Mouse (Mus musculus): ENCODE measurements around the gene Fubp3. TPM values are rescaled to one million over a fixed set of nuclear protein-coding genes. Genes with fewer than 3 reads are reported as not detected.

The Fubp3 gene
- polyA plus RNA-seq, 1 experiment = 14.0 TPM

DNA sequence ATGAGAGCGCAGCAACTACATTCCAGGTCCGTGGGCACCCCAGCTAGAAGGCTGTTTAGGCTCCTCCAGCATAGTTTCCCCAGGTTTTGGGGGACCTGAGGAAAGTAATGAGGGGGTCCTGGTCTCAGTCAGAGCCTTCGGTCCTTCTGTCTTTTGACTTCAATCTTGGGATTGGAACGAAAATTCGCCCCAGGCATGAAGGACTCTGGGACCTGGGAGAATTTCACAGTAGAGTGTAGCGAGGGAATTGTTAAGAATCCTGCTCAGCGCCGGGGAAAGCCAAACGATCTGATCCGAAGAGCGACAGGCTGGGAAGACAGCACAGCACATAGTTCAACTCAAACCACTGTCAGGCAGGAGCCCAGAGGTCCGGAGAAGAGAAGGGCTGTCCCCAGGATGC lies 64.9 kb downstream of the Fubp3 start:
- peaks cover 47% of the 10 kb centered on the region for H3K27me3 ChIP-seq (ENCODE audit: control insufficient read depth, insufficient read depth, low read length)
- TF ChIP-seq CTCF (IDR thresholded peaks at IDR 0.05; ENCODE audit: extremely low read depth, insufficient read depth, insufficient read length, insufficient replicate concordance) = no peak
- no peak for TF ChIP-seq POLR2A (IDR thresholded peaks at IDR 0.05; ENCODE audit: low read depth, low read length)
- 6% methylated on average over 12 of the region's 12 CpGs for WGBS
- H3K4me1 ChIP-seq (ENCODE audit: control insufficient read depth, insufficient read depth, insufficient read length) = no peaks in the 10 kb centered on the region; the same call in 1 of the 2 replicates
- no peak overlapping the region for H3K4me3 ChIP-seq (ENCODE audit: extremely low read depth, insufficient read depth, insufficient read length)
- H3K36me3 ChIP-seq (ENCODE audit: control insufficient read depth, insufficient read depth, low read length) = no peaks in the 10 kb centered on the region
- H3K27ac ChIP-seq (ENCODE audit: insufficient read depth, low read length) = no peak overlapping the region
- DNase-seq (ENCODE audit: low read depth in 1 of 2, low spot score in 2 of 2) = no peak

DNA sequence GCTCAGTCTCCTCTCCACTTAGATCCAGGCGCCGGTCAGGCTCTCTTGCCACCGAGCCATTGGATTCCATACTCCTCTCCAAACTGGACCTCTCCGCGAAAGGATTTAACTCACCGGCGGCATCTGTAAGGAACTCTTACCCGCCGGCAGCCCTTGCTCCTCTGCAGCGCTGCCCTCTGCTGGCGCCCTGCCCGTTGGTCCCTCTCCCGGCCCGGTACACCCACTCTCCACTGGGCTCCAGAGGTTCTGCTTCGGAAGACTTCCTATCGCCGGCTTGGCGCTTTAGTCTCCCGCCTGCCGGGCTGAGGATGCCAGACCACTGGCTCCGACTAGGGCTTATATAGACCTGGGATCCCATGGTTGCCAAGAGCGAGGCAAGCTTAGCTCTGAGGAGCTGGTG lies 65.4 kb downstream of the Fubp3 start:
- Histone ChIP-seq H3K4me3 (ENCODE audit: extremely low read depth, insufficient read depth, insufficient read length) (no peak overlapping the region), H3K4me1 (ENCODE audit: control insufficient read depth, insufficient read depth, insufficient read length) (no peaks in the 10 kb centered on the region; the same call in 1 of the 2 replicates), H3K27me3 (ENCODE audit: control insufficient read depth, insufficient read depth, low read length) (peaks cover 47% of the 10 kb centered on the region), H3K36me3 (ENCODE audit: control insufficient read depth, insufficient read depth, low read length) (no peaks in the 10 kb centered on the region), H3K27ac (ENCODE audit: insufficient read depth, low read length) (no peak overlapping the region)
- WGBS = 3% methylated on average over 22 of the region's 22 CpGs
- peak in 1 of 2 experiments; percentile 11 for DNase-seq (ENCODE audit: low read depth in 1 of 2, low spot score in 2 of 2)
- TF ChIP-seq POLR2A (IDR thresholded peaks at IDR 0.05; ENCODE audit: low read depth, low read length) (no peak), CTCF (IDR thresholded peaks at IDR 0.05; ENCODE audit: extremely low read depth, insufficient read depth, insufficient read length, insufficient replicate concordance) (0 out of 2 replicates have a peak, but pooled peaks have one; percentile 19)

DNA sequence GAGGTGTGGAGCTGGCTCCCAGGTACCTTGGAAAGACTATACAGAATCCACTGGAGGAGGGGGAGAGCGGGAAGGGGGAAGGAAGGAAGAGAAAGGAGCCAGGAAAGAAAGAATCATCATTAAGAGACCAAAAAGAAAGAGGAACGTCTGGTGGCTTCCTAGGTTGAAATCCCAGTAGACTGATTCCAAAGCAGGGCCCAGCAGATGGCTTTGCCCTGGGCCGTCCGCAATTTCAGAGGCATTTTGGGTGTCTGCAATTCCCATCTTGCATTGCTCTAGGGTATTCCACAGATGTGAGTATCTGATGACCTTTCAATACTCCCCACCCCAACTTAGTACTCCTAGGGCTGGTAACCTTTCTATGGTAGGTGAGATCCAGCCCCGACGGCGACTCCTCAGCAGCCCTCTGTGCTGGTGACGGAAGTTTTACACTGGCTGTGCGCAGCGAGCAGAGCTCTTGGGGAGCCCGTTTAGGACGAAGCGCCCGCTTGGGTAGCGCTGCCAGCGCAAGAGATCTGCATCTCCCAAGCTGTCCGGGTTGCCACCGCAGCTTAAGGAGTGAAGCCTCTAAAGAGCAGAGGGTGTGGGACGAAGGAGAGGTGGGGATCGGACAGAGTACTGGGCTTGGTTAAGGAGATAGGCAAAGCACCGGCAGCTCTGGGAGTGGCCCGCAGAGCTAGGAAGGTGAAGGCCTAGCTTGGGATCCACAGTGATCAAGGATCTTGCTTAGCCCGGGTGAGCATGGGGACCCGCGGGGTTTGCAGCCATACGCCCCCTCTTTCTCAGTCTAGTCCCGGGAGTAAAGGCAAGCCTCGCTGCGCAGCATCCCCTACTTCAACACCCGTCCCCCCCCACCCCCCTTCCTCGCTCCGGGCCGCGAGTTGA lies 66.4 kb downstream of the Fubp3 start:
- TF ChIP-seq CTCF (IDR thresholded peaks at IDR 0.05; ENCODE audit: extremely low read depth, insufficient read depth, insufficient read length, insufficient replicate concordance) = no peak
- no peak for TF ChIP-seq POLR2A (IDR thresholded peaks at IDR 0.05; ENCODE audit: low read depth, low read length)
- Histone ChIP-seq H3K4me1 (ENCODE audit: control insufficient read depth, insufficient read depth, insufficient read length) (no peaks in the 10 kb centered on the region; the same call in 1 of the 2 replicates), H3K4me3 (ENCODE audit: extremely low read depth, insufficient read depth, insufficient read length) (no peak overlapping the region), H3K27me3 (ENCODE audit: control insufficient read depth, insufficient read depth, low read length) (peaks cover 51% of the 10 kb centered on the region), H3K27ac (ENCODE audit: insufficient read depth, low read length) (no peak overlapping the region), H3K36me3 (ENCODE audit: control insufficient read depth, insufficient read depth, low read length) (no peaks in the 10 kb centered on the region)
- WGBS = 10% methylated on average over 34 of the region's 34 CpGs
- DNase-seq (ENCODE audit: low read depth in 1 of 2, low spot score in 2 of 2) = no peak

DNA sequence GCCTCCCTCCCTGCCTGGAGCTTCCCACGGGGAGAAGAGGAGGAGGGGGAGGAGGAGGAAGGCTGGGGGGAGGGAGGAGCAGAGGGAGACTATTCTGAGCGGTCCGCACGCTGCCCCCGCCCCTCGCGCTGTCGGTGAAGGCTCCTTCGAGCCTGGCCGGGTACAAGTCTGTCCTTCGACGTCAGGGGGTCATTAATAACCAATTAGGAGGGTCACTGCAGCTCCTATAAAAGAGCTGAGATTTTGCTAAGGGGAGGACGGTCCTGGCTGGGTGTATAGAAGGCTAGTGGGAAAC lies 67.0 kb downstream of the Fubp3 start:
- Histone ChIP-seq H3K36me3 (ENCODE audit: control insufficient read depth, insufficient read depth, low read length) (no peaks in the 10 kb centered on the region), H3K4me3 (ENCODE audit: extremely low read depth, insufficient read depth, insufficient read length) (no peak overlapping the region), H3K4me1 (ENCODE audit: control insufficient read depth, insufficient read depth, insufficient read length) (no peaks in the 10 kb centered on the region; the same call in 1 of the 2 replicates), H3K27me3 (ENCODE audit: control insufficient read depth, insufficient read depth, low read length) (peaks cover 46% of the 10 kb centered on the region), H3K27ac (ENCODE audit: insufficient read depth, low read length) (no peak overlapping the region)
- 12% methylated on average over 13 of the region's 13 CpGs for WGBS
- TF ChIP-seq CTCF (IDR thresholded peaks at IDR 0.05; ENCODE audit: extremely low read depth, insufficient read depth, insufficient read length, insufficient replicate concordance) = no peak
- no peak for TF ChIP-seq POLR2A (IDR thresholded peaks at IDR 0.05; ENCODE audit: low read depth, low read length)
- no peak for DNase-seq (ENCODE audit: low read depth in 1 of 2, low spot score in 2 of 2)

DNA sequence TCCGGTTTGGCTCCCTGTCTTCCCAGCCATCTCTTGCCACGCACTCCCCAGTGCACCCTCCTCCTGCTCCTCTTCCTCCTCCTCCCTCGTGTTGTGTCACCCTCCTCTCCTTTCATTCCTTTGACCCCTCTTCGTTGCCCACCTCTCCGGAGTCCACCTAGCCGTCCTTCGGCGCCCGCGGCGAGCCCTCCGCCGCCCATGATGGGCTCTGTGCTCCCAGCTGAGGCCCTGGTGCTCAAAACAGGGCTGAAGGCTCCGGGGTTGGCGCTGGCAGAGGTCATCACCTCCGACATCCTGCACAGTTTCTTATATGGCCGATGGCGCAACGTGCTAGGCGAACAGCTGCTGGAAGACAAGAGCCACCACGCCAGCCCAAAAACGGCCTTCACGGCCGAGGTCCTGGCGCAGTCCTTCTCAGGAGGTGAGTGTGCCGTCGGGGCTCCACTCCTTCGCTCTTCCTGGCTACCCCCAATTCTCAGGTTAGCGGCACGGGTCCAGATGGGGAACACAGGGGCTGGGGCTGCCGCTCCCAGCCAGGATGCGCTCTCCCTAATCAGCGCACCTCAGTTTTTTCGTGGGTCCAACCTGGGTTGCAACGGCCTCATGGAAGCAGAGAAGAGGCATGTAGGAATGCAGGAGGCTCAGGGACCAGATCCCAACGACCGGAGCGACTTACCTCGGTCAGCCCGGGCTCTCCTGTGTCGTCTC lies 67.6 kb downstream of the Fubp3 start, which contains the start of gene Prdm12:
Gene Prdm12 (plus strand): TSS at position 137 of the 708 bp plus-strand sequence.
- H3K27me3 ChIP-seq (ENCODE audit: control insufficient read depth, insufficient read depth, low read length) = peaks cover 44% of the 10 kb centered on the region
- DNase-seq (ENCODE audit: low read depth in 1 of 2, low spot score in 2 of 2) = no peak
- no peaks in the 10 kb centered on the region; the same call in 1 of the 2 replicates for H3K4me1 ChIP-seq (ENCODE audit: control insufficient read depth, insufficient read depth, insufficient read length)
- no peak for TF ChIP-seq POLR2A (IDR thresholded peaks at IDR 0.05; ENCODE audit: low read depth, low read length)
- TF ChIP-seq CTCF (IDR thresholded peaks at IDR 0.05; ENCODE audit: extremely low read depth, insufficient read depth, insufficient read length, insufficient replicate concordance) = no peak
- H3K4me3 ChIP-seq (ENCODE audit: extremely low read depth, insufficient read depth, insufficient read length) = no peak within 1 kb of the TSS
- no peak within 1 kb of the TSS for H3K27ac ChIP-seq (ENCODE audit: insufficient read depth, low read length)
- WGBS = 11% methylated on average over 41 of the region's 41 CpGs
- no peaks in the 10 kb centered on the region for H3K36me3 ChIP-seq (ENCODE audit: control insufficient read depth, insufficient read depth, low read length)

DNA sequence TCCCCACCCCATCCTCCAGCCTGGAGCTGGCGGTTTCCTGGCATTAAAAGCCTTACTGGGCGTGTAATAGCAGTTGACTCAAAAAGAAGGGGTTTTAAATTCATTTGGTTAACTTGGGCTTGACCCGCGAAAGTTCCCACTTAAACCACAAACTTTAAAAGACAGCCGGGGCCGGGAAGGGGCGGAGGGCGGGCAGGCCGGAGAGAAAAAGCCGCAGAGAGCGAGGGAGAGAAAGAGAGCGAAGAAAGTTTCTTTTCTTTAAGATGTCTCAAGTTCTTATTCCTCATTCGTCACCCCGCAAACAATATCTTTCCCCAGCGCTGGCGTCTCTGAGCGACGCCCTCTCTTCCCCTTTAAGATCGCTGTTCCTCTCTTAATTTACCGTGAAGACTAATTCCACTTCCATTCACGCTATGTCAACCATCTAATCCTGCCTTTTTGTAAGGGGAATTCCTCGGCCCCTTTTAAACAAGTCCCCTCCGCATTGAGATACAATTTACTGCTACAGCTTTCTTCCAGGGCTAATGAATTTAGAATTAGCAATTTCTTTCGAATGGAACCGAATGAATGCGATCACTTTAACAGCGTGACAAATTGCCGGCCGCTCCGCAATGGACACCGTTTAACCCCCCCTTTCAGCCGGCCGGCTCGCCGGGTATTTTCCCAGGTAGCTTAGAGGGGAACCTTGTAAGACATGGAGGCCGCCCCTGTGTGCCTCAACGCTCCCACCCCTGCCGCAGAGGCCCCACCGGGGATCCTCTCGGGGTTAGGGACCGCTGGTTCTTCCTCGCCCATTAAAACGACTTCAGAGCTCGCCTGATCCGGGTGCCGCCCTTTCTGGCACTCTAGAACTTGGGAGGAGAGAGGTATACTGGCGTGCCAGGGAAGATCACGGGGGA lies 68.4 kb downstream of the Fubp3 start:
- H3K4me1 ChIP-seq (ENCODE audit: control insufficient read depth, insufficient read depth, insufficient read length) = no peaks in the 10 kb centered on the region; the same call in 1 of the 2 replicates
- no peak overlapping the region for H3K4me3 ChIP-seq (ENCODE audit: extremely low read depth, insufficient read depth, insufficient read length)
- no peak for DNase-seq (ENCODE audit: low read depth in 1 of 2, low spot score in 2 of 2)
- WGBS = 2% methylated on average over 48 of the region's 48 CpGs
- H3K27ac ChIP-seq (ENCODE audit: insufficient read depth, low read length) = no peak overlapping the region
- no peaks in the 10 kb centered on the region for H3K36me3 ChIP-seq (ENCODE audit: control insufficient read depth, insufficient read depth, low read length)
- peaks cover 40% of the 10 kb centered on the region for H3K27me3 ChIP-seq (ENCODE audit: control insufficient read depth, insufficient read depth, low read length)
- TF ChIP-seq POLR2A (IDR thresholded peaks at IDR 0.05; ENCODE audit: low read depth, low read length) = no peak
- TF ChIP-seq CTCF (IDR thresholded peaks at IDR 0.05; ENCODE audit: extremely low read depth, insufficient read depth, insufficient read length, insufficient replicate concordance) = no peak

Measured in spleen, adult 2 months (tissue).